Mouse (Mus musculus): Measurements from ENCODE around the gene Zfp846.

Gene Zfp846

GRCm38 (mm10) chr9:20636790-20637189 lies 55.7 kb downstream of the Zfp846 start:
- DNase-seq (ENCODE audit: low spot score in 2 of 2), result no peak

- DNase-seq (ENCODE audit: low spot score in 2 of 2), result no peak
These were observed 57.5 kb downstream of the Zfp846 start for GRCm38 (mm10) chr9:20638552-20638951.

GRCm38 (mm10) chr9:20639486-20639885 lies 58.4 kb downstream of the Zfp846 start:
- no peak for DNase-seq (ENCODE audit: low spot score in 2 of 2)

- DNase-seq (ENCODE audit: low spot score in 2 of 2), result no peak
These were observed 60.4 kb downstream of the Zfp846 start for GRCm38 (mm10) chr9:20641501-20641900.

GRCm38 (mm10) chr9:20642101-20642895 lies 61.2 kb downstream of the Zfp846 start, which contains the start of gene Ubl5:
Gene Ubl5, plus strand, starts transcription at chr9:20642878.
- DNase-seq (ENCODE audit: low spot score in 2 of 2), result no peak

- DNase-seq (ENCODE audit: low spot score in 2 of 2), result peak in 1 of 2 experiments; percentile 47
These were observed 61.9 kb downstream of the Zfp846 start for GRCm38 (mm10) chr9:20642896-20643466.

GRCm38 (mm10) chr9:20643781-20644180 lies 62.7 kb downstream of the Zfp846 start:
- DNase-seq (ENCODE audit: low spot score in 2 of 2), result no peak

GRCm38 (mm10) chr9:20644360-20645081 lies 63.4 kb downstream of the Zfp846 start, which contains the start of gene Fbxl12:
Gene Fbxl12, minus strand, starts transcription at chr9:20644767.
- DNase-seq (ENCODE audit: low spot score in 2 of 2), result peak in 1 of 2 experiments; percentile 71

GRCm38 (mm10) chr9:20645121-20645520 lies 64.0 kb downstream of the Zfp846 start:
- DNase-seq (ENCODE audit: low spot score in 2 of 2), result no peak

GRCm38 (mm10) chr9:20651602-20652259 lies 70.6 kb downstream of the Zfp846 start, which contains the start of gene Pin1:
Gene Pin1, plus strand, starts transcription at chr9:20652095.
- DNase-seq (ENCODE audit: low spot score in 2 of 2), result peak; percentile 98 to 99

GRCm38 (mm10) chr9:20652260-20652658 lies 71.2 kb downstream of the Zfp846 start:
- DNase-seq (ENCODE audit: low spot score in 2 of 2), result no peak

- DNase-seq (ENCODE audit: low spot score in 2 of 2), result no peak
These were observed 72.8 kb downstream of the Zfp846 start for GRCm38 (mm10) chr9:20653859-20654258.

Measured in frontal cortex, postnatal 25 days (tissue).